Mouse (Mus musculus) frontal cortex, postnatal 10 days (tissue): ENCODE results near the gene Hpse2.

ENCODE experiments used
- DNase-seq, 2 experiments: peaks; one replicate each; pipeline ENCODE4 v3.0.0; 2022; ENCODE audit warnings: low spot score in 2 of 2, mixed read lengths in 1 of 2

The Hpse2 gene

GRCm38 (mm10) chr19:42737753-42738152, 650.4 kb downstream of the Hpse2 start:
- DNase-seq, result no peak
